Mouse (Mus musculus) G1E (cell line): ENCODE results near the gene Fbxo22. TPM values are rescaled to one million over a fixed set of nuclear protein-coding genes. Genes with fewer than 3 reads are reported as not detected.

Experiments used
- ATAC-seq: 2 replicates; pipeline ENCODE4 v1.8.0; 2016; ENCODE audit warnings: mild to moderate bottlenecking; ENCODE audit not compliant: insufficient number of reproducible peaks, poor library complexity, low FRiP score, severe bottlenecking; ENCODE audit errors: extremely low read depth
- DNase-seq: peaks from one replicate; pipeline ENCODE4 v3.0.0; 2012; ENCODE audit warnings: low spot score
- H3K27me3 ChIP-seq: 2 replicates; pipeline ENCODE4 v1.6.1; 2012; ENCODE audit warnings: mild to moderate bottlenecking, low read length, inconsistent platforms; ENCODE audit not compliant: insufficient read depth
- H3K36me3 ChIP-seq: replicated peaks from 2 replicates; pipeline ENCODE3; 2012; ENCODE audit warnings: mild to moderate bottlenecking, inconsistent platforms
- H3K4me1 ChIP-seq: 2 replicates; pipeline ENCODE4 v1.6.1; 2012; ENCODE audit warnings: low read depth, low read length, inconsistent platforms, mixed read lengths; ENCODE audit not compliant: insufficient read depth
- H3K4me3 ChIP-seq: 2 replicates; pipeline ENCODE4 v1.5.1; 2012; ENCODE audit warnings: low read depth, mild to moderate bottlenecking, inconsistent platforms, low read length, moderate library complexity, mixed read lengths
- H3K9me3 ChIP-seq: replicated peaks from 2 replicates; pipeline ENCODE4 v1.6.1; 2012; ENCODE audit warnings: inconsistent platforms
- CTCF ChIP-seq: IDR thresholded peaks from 2 replicates; pipeline ENCODE4 v1.5.1; 2012; ENCODE audit warnings: low read depth, low read length, inconsistent platforms, mixed read lengths
- GATA1 ChIP-seq: IDR thresholded peaks from 2 replicates; pipeline ENCODE4 v1.6.1; 2012; ENCODE audit warnings: borderline replicate concordance, low read length, inconsistent platforms, mixed read lengths
- GATA2 ChIP-seq: IDR thresholded peaks from 2 replicates; pipeline ENCODE4 v1.6.1; 2012; ENCODE audit warnings: low read depth, low read length, inconsistent platforms, borderline replicate concordance
- POLR2AphosphoS5 ChIP-seq: IDR thresholded peaks from 2 replicates; pipeline ENCODE4 v1.6.1; 2012; ENCODE audit warnings: low read depth, low read length, inconsistent platforms; ENCODE audit not compliant: insufficient replicate concordance
- TAL1 ChIP-seq: conservative IDR thresholded peaks from 2 replicates; pipeline ENCODE4 v1.6.1; 2012; ENCODE audit warnings: low read depth, low read length, inconsistent platforms, mixed read lengths
- polyA plus RNA-seq: library from polyadenylated mRNA; stranded (reverse); fragments of >175 nt; gene quantifications from 2 replicates; pipeline ENCODE4 v1.2.3, GENCODE M21; 2012
- total RNA-seq, 2 experiments: library from RNA; stranded (forward) in 1 of 2; stranded (reverse) in 1 of 2; fragments of 200-1000 nt in 1 of 2; fragments of >200 nt in 1 of 2; fragmentation: Nextera tagmentation in 1 of 2; gene quantifications; 2 replicates each; pipeline ENCODE4 v1.2.3; 2014 to 2017

The Fbxo22 gene
- total and polyA plus RNA-seq, 3 experiments: 14.5 to 70.2 (median 60.0) TPM

GRCm38 (mm10) chr9:55199348-55199747, 9.4 kb upstream of the Fbxo22 start:
- no peaks in the 10 kb centered on the region for H3K27me3 ChIP-seq
- no peaks in the 10 kb centered on the region for H3K9me3 ChIP-seq
- H3K36me3 ChIP-seq: peaks cover 71% of the 10 kb centered on the region
- TF ChIP-seq POLR2AphosphoS5: no peak
- TF ChIP-seq GATA1: no peak
- no peak for TF ChIP-seq GATA2
- no peak for TF ChIP-seq TAL1
- no peak for TF ChIP-seq CTCF
- ATAC-seq (no peak), DNase-seq (no peak)
- H3K4me3 ChIP-seq: no peak overlapping the region
- H3K4me1 ChIP-seq: 0 out of 2 replicates have a peak, but pooled peaks cover 1% of the 10 kb centered on the region

- peaks cover 41% of the 10 kb centered on the region for H3K4me1 ChIP-seq
- peak overlapping the region; percentile 87 for H3K4me3 ChIP-seq
- DNase-seq: no peak
- no peaks in the 10 kb centered on the region for H3K27me3 ChIP-seq
- H3K36me3 ChIP-seq: peaks cover 55% of the 10 kb centered on the region
- peaks cover 5% of the 10 kb centered on the region for H3K9me3 ChIP-seq
- TF ChIP-seq POLR2AphosphoS5: no peak
- no peak for TF ChIP-seq TAL1
- no peak for TF ChIP-seq CTCF
- TF ChIP-seq GATA2: no peak
- TF ChIP-seq GATA1: no peak
- no peak for ATAC-seq
These were observed 301 bp upstream of the Fbxo22 start for GRCm38 (mm10) chr9:55208458-55208789.

GRCm38 (mm10) chr9:55211611-55212010, 2.9 kb downstream of the Fbxo22 start:
- ATAC-seq: no peak
- H3K27me3 ChIP-seq: no peaks in the 10 kb centered on the region
- H3K4me1 ChIP-seq: peaks cover 41% of the 10 kb centered on the region
- H3K36me3 ChIP-seq: peaks cover 64% of the 10 kb centered on the region
- TF ChIP-seq TAL1 (no peak), GATA1 (no peak), POLR2AphosphoS5 (no peak), CTCF (no peak), GATA2 (no peak)
- no peak overlapping the region for H3K4me3 ChIP-seq
- no peak for DNase-seq
- peaks cover 5% of the 10 kb centered on the region for H3K9me3 ChIP-seq

GRCm38 (mm10) chr9:55213396-55213795, 4.7 kb downstream of the Fbxo22 start:
- Histone ChIP-seq H3K27me3 (no peaks in the 10 kb centered on the region), H3K36me3 (peaks cover 73% of the 10 kb centered on the region), H3K4me3 (no peak overlapping the region), H3K9me3 (peaks cover 5% of the 10 kb centered on the region), H3K4me1 (peaks cover 32% of the 10 kb centered on the region)
- no peak for ATAC-seq
- TF ChIP-seq POLR2AphosphoS5: no peak
- no peak for TF ChIP-seq GATA2
- TF ChIP-seq CTCF: no peak
- TF ChIP-seq GATA1: no peak
- TF ChIP-seq TAL1: no peak
- no peak for DNase-seq

- Histone ChIP-seq H3K36me3 (peaks cover 88% of the 10 kb centered on the region), H3K27me3 (no peaks in the 10 kb centered on the region), H3K4me3 (no peak overlapping the region), H3K9me3 (no peaks in the 10 kb centered on the region), H3K4me1 (peaks cover 18% of the 10 kb centered on the region)
- no peak for TF ChIP-seq TAL1
- no peak for TF ChIP-seq GATA1
- TF ChIP-seq CTCF: no peak
- TF ChIP-seq POLR2AphosphoS5: no peak
- TF ChIP-seq GATA2: no peak
- ATAC-seq (no peak), DNase-seq (no peak)
These were observed 6.3 kb downstream of the Fbxo22 start for GRCm38 (mm10) chr9:55215056-55215455.

- no peak for TF ChIP-seq POLR2AphosphoS5
- Histone ChIP-seq H3K27me3 (no peaks in the 10 kb centered on the region), H3K36me3 (peaks cover 91% of the 10 kb centered on the region), H3K4me3 (no peak overlapping the region), H3K4me1 (peaks cover 13% of the 10 kb centered on the region), H3K9me3 (no peaks in the 10 kb centered on the region)
- ATAC-seq (no peak), DNase-seq (no peak)
These were observed 6.9 kb downstream of the Fbxo22 start for GRCm38 (mm10) chr9:55215648-55216047.

GRCm38 (mm10) chr9:55216078-55216477, 7.4 kb downstream of the Fbxo22 start:
- peaks cover 93% of the 10 kb centered on the region for H3K36me3 ChIP-seq

More at GRCm38 (mm10) chr9:55216078-55216477, 7.4 kb downstream of the Fbxo22 start:
- Histone ChIP-seq H3K4me3 (no peak overlapping the region), H3K9me3 (no peaks in the 10 kb centered on the region), H3K27me3 (no peaks in the 10 kb centered on the region), H3K4me1 (peaks cover 10% of the 10 kb centered on the region)
- TF ChIP-seq TAL1: no peak
- TF ChIP-seq GATA2: no peak
- TF ChIP-seq POLR2AphosphoS5: no peak
- no peak for TF ChIP-seq GATA1
- no peak for TF ChIP-seq CTCF
- DNase-seq (no peak), ATAC-seq (no peak)
